Mouse (Mus musculus) megakaryocyte, embryonic 14.5 days (primary cell): ENCODE data around the gene B230217C12Rik.

Experiments
- FLI1 ChIP-seq: IDR thresholded peaks from 2 replicates; pipeline ENCODE4 v1.6.1; 2012; ENCODE audit warnings: low read length, inconsistent platforms, mixed read lengths
- GATA1 ChIP-seq: IDR thresholded peaks from 3 replicates; pipeline ENCODE4 v1.6.1; 2012; ENCODE audit warnings: mixed read lengths, low read length, inconsistent platforms, borderline replicate concordance

- TF ChIP-seq GATA1 (no peak), FLI1 (no peak)
Observed at GRCm38 (mm10) chr11:97829365-97829764, 11.2 kb upstream of the B230217C12Rik start.
